Mouse (Mus musculus) liver, postnatal 0 days (tissue): Measurements from ENCODE around the gene Slc25a39.

Experiments used
- CTCF ChIP-seq: sonication (generic); IDR thresholded peaks from 2 replicates; pipeline ENCODE4 v1.5.1; 2016; ENCODE audit warnings: antibody characterized with exemption, low read depth
- EP300 ChIP-seq: IDR thresholded peaks from 2 replicates; pipeline ENCODE4 v1.6.1; 2016; ENCODE audit warnings: antibody characterized with exemption, low read depth, mild to moderate bottlenecking

DNA sequence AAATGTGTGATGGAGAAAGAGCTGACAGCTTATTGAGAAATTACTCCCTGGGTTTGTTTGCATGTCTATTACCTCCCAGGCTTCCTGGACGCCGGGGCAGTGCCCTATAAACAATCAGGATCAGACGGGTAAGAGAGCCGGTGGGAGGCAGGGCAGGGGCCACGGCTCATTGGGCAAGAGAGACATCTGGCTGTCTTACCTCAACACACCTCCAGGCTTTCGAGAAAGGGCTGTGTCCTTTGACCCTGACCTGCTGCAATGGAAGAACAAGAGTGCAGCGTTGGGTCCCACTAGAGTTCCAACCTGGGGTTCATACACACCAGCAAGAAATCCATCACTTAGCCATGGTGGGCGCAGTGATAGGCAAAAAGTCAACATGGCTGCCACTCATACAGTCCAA lies 13.8 kb upstream of the Slc25a39 start:
- TF ChIP-seq EP300 (no peak), CTCF (peak; percentile 30)
